Mouse (Mus musculus) neural tube, embryonic 11.5 days (tissue): Measurements from ENCODE around the gene Gngt2. TPM values are rescaled to one million over a fixed set of nuclear protein-coding genes. Genes with fewer than 3 reads are reported as not detected.

Experiments used
- ATAC-seq: fragments of 200-750 bp; cut with Nextera tagmentation; 2 replicates; pipeline ENCODE4 v1.8.0; 2017; ENCODE audit warnings: moderate number of reproducible peaks, mild to moderate bottlenecking, moderate TSS enrichment, moderate library complexity; ENCODE audit not compliant: insufficient read depth, low FRiP score, low TSS enrichment
- DNase-seq: peaks from one replicate; pipeline ENCODE4 v3.0.0-alpha.2; 2015; ENCODE audit warnings: low spot score
- H3K27ac ChIP-seq: fragments of 300-500 bp; sonication (generic); 2 replicates; pipeline ENCODE4 v1.5.1; 2014; ENCODE audit warnings: low read depth, mild to moderate bottlenecking, low read length
- H3K27me3 ChIP-seq: fragments of 300-500 bp; sonication (generic); 2 replicates; pipeline ENCODE4 v1.6.1; 2014; ENCODE audit warnings: mild to moderate bottlenecking, low read length, mixed read lengths; ENCODE audit not compliant: control insufficient read depth, insufficient read depth
- H3K36me3 ChIP-seq: fragments of 300-500 bp; sonication (generic); 2 replicates; pipeline ENCODE4 v1.6.1; 2014; ENCODE audit warnings: mild to moderate bottlenecking, low read length, moderate library complexity, mixed read lengths; ENCODE audit not compliant: control insufficient read depth, insufficient read depth
- H3K4me1 ChIP-seq: fragments of 300-500 bp; sonication (generic); 2 replicates; pipeline ENCODE4 v1.6.1; 2014; ENCODE audit warnings: low read length, mixed read lengths; ENCODE audit not compliant: control insufficient read depth, insufficient read depth
- H3K4me2 ChIP-seq: fragments of 300-500 bp; sonication (generic); 2 replicates; pipeline ENCODE4 v1.6.1; 2014; ENCODE audit warnings: low read depth, mild to moderate bottlenecking, moderate library complexity
- H3K4me3 ChIP-seq: fragments of 300-500 bp; sonication (generic); 2 replicates; pipeline ENCODE4 v1.5.1; 2014; ENCODE audit warnings: low read depth, low read length
- H3K9ac ChIP-seq: fragments of 300-500 bp; sonication (generic); 2 replicates; pipeline ENCODE4 v1.6.1; 2014; ENCODE audit warnings: mild to moderate bottlenecking, low read length
- H3K9me3 ChIP-seq: fragments of 300-500 bp; sonication (generic); 2 replicates; pipeline ENCODE4 v1.6.1; 2016; ENCODE audit warnings: low read length; ENCODE audit not compliant: control insufficient read depth
- WGBS: fragments of 180-500 bp; shearing (Covaris S2); extraction: QIAGEN DNeasy Blood & Tissue Kit; methylation state at CpG from one replicate; pipeline ENCODE4 v1.1.7; 2014; 5-methylcytosine and 5-hydroxymethylcytosine counted together
- polyA plus RNA-seq: library from polyadenylated mRNA; unstranded; fragments of >200 nt; fragmentation: Nextera tagmentation; extraction: Ambion mirVana; gene quantifications from 2 replicates; pipeline ENCODE4 v1.2.1, GENCODE M21; 2014

The Gngt2 gene
- polyA plus RNA-seq, 1 experiment from 2014 or later, result 6.6 TPM

- WGBS, result 7% methylated on average over 22 of the region's 22 CpGs
- Histone ChIP-seq H3K9ac (no peak overlapping the region), H3K4me3 (no peak overlapping the region), H3K36me3 (no peaks in the 10 kb centered on the region), H3K27ac (no peak overlapping the region), H3K4me1 (peaks cover 4% of the 10 kb centered on the region), H3K9me3 (no peaks in the 10 kb centered on the region), H3K4me2 (no peak overlapping the region), H3K27me3 (peaks cover 71% of the 10 kb centered on the region)
- ATAC-seq, result no peak
- no peak for DNase-seq
Measured at GRCm38 (mm10) chr11:95834143-95834667, 2.8 kb upstream of the Gngt2 start.

GRCm38 (mm10) chr11:95834742-95835710 lies 2.0 kb upstream of the Gngt2 start:
- H3K4me2 ChIP-seq, result no peak overlapping the region

GRCm38 (mm10) chr11:95835832-95836231 lies 1.2 kb upstream of the Gngt2 start:
- Histone ChIP-seq H3K27me3 (peaks cover 54% of the 10 kb centered on the region), H3K4me2 (no peak overlapping the region), H3K4me1 (peaks cover 3% of the 10 kb centered on the region), H3K36me3 (no peaks in the 10 kb centered on the region), H3K4me3 (no peak overlapping the region), H3K9me3 (no peaks in the 10 kb centered on the region), H3K27ac (no peak overlapping the region), H3K9ac (no peak overlapping the region)
- ATAC-seq (no peak), DNase-seq (no peak)
- 44% methylated on average over 6 of the region's 6 CpGs for WGBS

More at GRCm38 (mm10) chr11:95834742-95835710, 2.0 kb upstream of the Gngt2 start:
- no peaks in the 10 kb centered on the region for H3K9me3 ChIP-seq
- H3K36me3 ChIP-seq, result no peaks in the 10 kb centered on the region
- 25% methylated on average over 15 of the region's 15 CpGs for WGBS
- H3K27ac ChIP-seq, result no peak overlapping the region
- H3K27me3 ChIP-seq, result peaks cover 62% of the 10 kb centered on the region
- no peak overlapping the region for H3K4me3 ChIP-seq
- DNase-seq (no peak), ATAC-seq (no peak)
- H3K4me1 ChIP-seq, result peaks cover 4% of the 10 kb centered on the region
- H3K9ac ChIP-seq, result no peak overlapping the region

- Histone ChIP-seq H3K36me3 (no peaks in the 10 kb centered on the region), H3K4me3 (no peak overlapping the region), H3K27me3 (peaks cover 48% of the 10 kb centered on the region), H3K9ac (no peak overlapping the region), H3K4me2 (no peak overlapping the region), H3K27ac (no peak overlapping the region), H3K4me1 (no peaks in the 10 kb centered on the region; the same call in 1 of the 2 replicates), H3K9me3 (no peaks in the 10 kb centered on the region)
- WGBS, result 71% methylated on average over 6 of the region's 6 CpGs
- ATAC-seq (no peak), DNase-seq (no peak)
Measured at GRCm38 (mm10) chr11:95836433-95836832, 583 bp upstream of the Gngt2 start.

- no peaks in the 10 kb centered on the region for H3K9me3 ChIP-seq
- peaks cover 27% of the 10 kb centered on the region for H3K27me3 ChIP-seq
- H3K9ac ChIP-seq, result no peak overlapping the region
- DNase-seq (no peak), ATAC-seq (no peak)
- WGBS, result 85% methylated on average over 4 of the region's 4 CpGs
- no peak overlapping the region for H3K4me3 ChIP-seq
- H3K27ac ChIP-seq, result no peak overlapping the region
- H3K36me3 ChIP-seq, result no peaks in the 10 kb centered on the region
- H3K4me1 ChIP-seq, result no peaks in the 10 kb centered on the region; the same call in 1 of the 2 replicates
- no peak overlapping the region for H3K4me2 ChIP-seq
Measured at GRCm38 (mm10) chr11:95838598-95838997, 1.6 kb downstream of the Gngt2 start.

GRCm38 (mm10) chr11:95838999-95839868 lies 2.2 kb downstream of the Gngt2 start:
- no peak overlapping the region for H3K4me3 ChIP-seq
- no peaks in the 10 kb centered on the region for H3K4me1 ChIP-seq
- DNase-seq (no peak), ATAC-seq (no peak)
- H3K9me3 ChIP-seq, result no peaks in the 10 kb centered on the region
- no peak overlapping the region for H3K27ac ChIP-seq
- no peaks in the 10 kb centered on the region for H3K36me3 ChIP-seq
- H3K4me2 ChIP-seq, result no peak overlapping the region
- 79% methylated on average over 8 of the region's 8 CpGs for WGBS
- H3K27me3 ChIP-seq, result peaks cover 20% of the 10 kb centered on the region
- H3K9ac ChIP-seq, result no peak overlapping the region

GRCm38 (mm10) chr11:95840694-95841497 lies 3.9 kb downstream of the Gngt2 start:
- Histone ChIP-seq H3K27me3 (peaks cover 4% of the 10 kb centered on the region), H3K9me3 (no peaks in the 10 kb centered on the region), H3K4me2 (no peak overlapping the region; the same call in 1 of the 2 replicates), H3K4me1 (no peaks in the 10 kb centered on the region), H3K4me3 (no peak overlapping the region), H3K36me3 (no peaks in the 10 kb centered on the region), H3K27ac (no peak overlapping the region), H3K9ac (no peak overlapping the region)
- ATAC-seq, result no peak
- 80% methylated on average over 5 of the region's 5 CpGs for WGBS
- no peak for DNase-seq

- Histone ChIP-seq H3K9me3 (no peaks in the 10 kb centered on the region), H3K36me3 (no peaks in the 10 kb centered on the region), H3K4me2 (no peak overlapping the region), H3K9ac (no peak overlapping the region), H3K4me3 (no peak overlapping the region), H3K27me3 (no peaks in the 10 kb centered on the region; the same call in 1 of the 2 replicates), H3K4me1 (no peaks in the 10 kb centered on the region), H3K27ac (no peak overlapping the region)
- ATAC-seq (no peak), DNase-seq (no peak)
- 64% methylated on average over 10 of the region's 10 CpGs for WGBS
Measured at GRCm38 (mm10) chr11:95841498-95841830, 4.4 kb downstream of the Gngt2 start.
